Mouse (Mus musculus) left cerebral cortex, adult 8-10 months (tissue): ENCODE measurements at regions not wholly inside any gene's neighbourhood (a gene's known extent, or its start where the extent isn't known, plus 50 kb on each side); places are given as distances from the start of the nearest gene placed in this dataset.
A peak's percentile ranks its signal among the peaks of the same experiment; 100 is the strongest.

Experiments used
- DNase-seq, 2 experiments: peaks; one replicate each; pipeline ENCODE4 v3.0.0; 2022; ENCODE audit warnings: low spot score in 2 of 2

- no peak for DNase-seq
Observed at GRCm38 (mm10) chr8:126688014-126688413, 94.2 kb upstream of the Irf2bp2 start.

GRCm38 (mm10) chr8:126686827-126687226, 93.0 kb upstream of the Irf2bp2 start:
- DNase-seq = no peak

GRCm38 (mm10) chr8:126685365-126685764, 91.6 kb upstream of the Irf2bp2 start:
- DNase-seq = peak in 1 of 2 experiments; percentile 73

DNA sequence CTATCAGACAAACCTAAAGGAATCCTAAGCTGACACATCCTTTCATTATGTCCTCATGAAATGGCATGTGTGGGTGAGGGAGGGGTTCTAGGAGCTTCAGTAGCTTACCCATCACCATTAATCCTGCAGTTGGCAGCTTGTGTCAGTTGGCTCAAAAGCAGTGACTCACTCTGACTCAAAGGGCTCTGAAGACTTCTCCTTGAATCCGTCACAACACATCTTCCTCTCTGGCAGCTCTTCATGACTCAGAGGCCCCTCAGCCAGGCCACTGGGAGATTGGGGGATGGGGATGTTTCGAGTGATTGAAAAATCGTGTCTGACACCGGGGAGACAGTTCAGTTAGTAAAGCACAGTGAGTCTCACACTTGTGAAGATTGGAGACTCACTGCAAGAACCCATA, 90.2 kb upstream of the Irf2bp2 start:
- no peak for DNase-seq

DNA sequence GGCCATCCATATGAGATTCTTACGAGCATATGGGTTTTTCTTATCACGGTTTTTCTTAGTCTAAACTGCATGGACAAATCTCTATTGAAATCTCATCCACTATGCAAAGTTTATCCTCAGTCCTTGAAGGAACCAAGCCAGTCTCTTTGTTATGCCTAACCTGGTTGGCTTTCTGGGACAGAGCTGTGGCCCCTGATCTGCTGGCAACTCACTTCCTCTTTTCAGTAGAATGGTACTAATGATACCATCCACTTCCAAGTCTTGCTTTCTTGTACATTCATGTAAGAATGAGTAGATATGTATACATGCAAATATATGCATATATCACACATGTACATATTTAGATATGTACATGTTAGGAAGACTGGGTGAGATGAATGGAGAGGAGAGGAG, 89.8 kb upstream of the Irf2bp2 start:
- DNase-seq = no peak

DNA sequence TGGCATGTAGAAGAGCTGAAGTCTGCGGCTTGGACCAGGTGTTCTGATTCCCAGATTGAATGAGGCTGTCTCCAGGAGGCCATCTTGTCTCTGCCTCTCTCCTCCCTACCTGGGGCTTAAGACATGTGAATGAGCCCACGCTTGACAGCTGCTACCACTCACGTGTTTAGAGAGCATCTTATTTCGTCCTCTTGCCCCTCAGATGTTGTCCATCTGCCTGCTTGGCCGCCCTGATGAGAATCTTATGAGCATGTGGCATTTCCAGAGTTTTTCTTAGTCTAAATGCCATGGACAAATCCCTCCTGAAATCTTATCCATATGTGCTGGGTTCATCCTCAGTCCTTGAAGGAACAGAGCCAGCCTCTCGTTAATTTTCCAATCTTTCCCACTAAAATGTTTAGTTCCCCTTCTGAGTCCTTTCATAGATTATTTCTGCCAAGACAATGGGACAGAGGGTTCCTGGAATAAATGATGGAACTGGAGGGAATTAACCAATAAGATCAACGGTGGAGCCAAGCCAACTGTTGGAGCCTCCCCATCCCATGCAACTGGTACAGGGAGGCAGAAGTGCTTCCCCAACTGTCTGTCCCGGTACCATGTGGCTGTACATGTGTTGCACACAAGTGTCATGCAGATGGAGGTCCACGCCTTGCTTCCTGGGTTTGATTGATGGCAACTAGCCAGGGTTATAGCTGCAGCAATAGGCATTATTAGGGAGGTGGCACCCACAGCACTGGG, 89.2 kb upstream of the Irf2bp2 start:
- no peak for DNase-seq

DNA sequence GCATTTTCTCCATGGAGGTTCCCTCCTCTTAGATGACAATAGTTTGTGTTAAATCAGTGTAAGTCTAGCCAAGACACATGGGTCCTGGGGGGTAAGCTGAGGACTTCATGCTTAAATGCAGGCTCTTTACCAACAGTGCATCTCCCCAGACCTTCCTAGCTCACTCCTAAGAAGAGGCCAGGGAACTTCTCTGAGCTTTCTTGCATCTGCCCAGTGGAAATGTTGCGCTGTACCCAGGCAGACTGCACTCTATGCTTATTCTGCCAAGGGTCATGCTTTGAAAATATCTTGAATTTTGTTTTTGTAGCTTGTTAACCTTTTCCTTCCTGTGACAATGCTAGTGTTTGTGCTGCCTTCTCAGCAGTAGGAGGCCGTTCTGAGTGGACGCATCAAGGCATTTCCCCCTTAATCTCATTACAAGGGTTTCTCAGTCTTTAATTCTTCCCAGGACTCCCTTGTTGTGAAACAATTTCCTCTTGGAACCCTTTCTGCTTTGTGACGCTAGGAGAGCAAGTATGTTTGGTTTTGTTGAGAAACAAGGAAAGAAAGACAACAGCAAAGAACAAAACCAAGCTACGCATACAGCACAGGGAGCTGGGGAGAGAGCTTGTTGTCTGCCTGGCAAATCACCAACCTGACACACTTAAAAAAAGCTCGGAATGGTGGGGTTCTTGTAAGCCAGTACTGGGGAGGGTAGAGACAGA, 88.3 kb upstream of the Irf2bp2 start:
- DNase-seq = no peak

DNA sequence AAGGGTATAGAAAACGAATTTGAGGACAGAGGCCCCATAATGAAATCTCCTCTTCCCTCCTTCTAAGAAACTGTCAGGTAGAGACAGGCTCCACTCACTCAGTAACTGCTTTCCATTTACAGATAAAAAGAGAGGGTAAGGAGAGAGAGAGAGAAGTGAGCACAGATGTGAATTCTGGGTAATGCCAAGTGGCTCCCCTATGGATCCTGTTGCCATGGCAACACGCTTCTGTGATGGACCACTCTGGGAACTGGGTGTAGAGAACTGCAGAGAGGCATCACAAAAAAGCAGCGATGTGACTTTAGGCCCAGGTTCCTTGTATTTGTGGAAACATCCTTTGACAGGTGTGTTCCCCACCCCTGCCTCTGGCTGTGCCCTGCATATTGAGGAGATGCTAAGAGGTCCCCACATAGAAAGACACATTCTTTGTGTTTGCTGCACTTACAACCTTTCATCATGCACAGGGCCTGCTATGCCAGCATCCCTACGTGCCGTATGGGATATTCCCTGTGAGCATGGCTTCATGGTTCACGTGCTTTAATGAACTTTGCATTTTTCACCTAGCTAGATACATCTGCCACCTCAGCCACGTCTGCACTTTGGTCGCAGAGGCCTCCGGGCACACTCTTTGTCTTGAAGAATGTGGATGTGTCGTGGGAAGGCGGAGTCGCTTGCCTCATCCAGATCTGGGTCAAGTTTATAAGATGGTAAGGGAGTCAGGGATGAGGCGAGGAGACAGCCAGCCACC, 84.4 kb upstream of the Irf2bp2 start:
- DNase-seq = no peak

DNA sequence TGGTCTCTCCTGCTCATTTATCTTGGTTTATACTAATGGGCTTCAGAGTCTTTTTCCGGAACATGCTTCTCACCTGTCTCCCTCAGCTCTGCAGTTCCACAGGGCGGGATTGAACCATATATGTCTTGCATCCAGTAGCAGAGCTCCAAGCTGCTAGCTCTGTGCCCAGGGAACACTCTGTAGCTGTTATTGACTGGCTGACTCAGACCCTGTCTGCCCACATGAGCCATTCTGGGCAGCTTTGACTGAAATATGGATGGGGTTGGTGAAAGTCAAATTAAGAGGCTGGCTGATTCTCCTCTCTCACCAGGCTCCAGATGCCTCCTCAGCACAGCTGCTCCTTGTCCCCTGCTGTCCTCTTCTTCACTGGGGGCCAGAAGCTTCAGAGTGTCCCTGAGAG, 81.4 kb upstream of the Irf2bp2 start:
- peak in 1 of 2 experiments; percentile 64 for DNase-seq

- DNase-seq = no peak
Observed at GRCm38 (mm10) chr8:126673038-126673740, 79.4 kb upstream of the Irf2bp2 start.

DNA sequence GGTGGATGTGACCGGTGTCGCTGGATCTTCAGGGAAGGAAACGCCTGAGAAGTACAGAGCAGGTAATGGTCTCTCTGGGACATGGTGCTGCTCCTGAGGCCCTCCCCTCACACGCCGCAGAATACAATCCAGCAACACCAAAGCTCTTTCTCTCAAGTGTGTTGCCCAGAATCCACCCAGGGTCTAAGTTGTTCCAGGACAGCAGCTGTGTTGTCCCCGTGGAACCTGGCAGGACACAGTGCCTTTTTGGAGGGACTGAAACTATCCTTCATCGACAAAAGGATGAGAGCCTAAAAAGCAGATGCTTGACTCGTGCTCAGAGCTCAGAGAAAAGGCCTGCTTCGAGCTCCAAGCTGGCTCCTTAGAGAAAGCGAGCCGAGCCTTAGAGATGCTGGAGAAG, 77.8 kb upstream of the Irf2bp2 start:
- DNase-seq = no peak

- DNase-seq = no peak
Observed at GRCm38 (mm10) chr8:126669919-126670318, 76.1 kb upstream of the Irf2bp2 start.

DNA sequence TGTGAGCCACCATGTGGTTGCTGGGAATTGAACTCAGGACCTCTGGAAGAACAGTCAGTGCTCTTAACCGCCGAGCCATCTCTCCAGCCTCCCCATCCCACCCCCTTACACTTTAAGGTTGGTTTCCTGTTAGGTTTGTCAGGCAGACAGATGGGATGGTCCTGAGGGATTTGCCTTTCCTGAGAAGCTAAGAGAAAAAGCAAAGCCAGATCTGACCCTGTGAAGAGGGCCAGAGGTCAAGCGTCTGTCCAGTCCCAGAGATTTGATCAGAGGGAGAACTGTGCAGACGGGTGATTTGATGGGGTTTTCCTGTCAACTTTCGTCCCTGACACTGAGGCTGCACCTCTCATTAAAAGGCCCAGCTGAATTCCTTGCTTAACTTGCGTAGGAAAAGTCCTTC, 75.4 kb upstream of the Irf2bp2 start:
- no peak for DNase-seq

GRCm38 (mm10) chr8:126668657-126669025, 74.9 kb upstream of the Irf2bp2 start:
- DNase-seq = no peak

DNA sequence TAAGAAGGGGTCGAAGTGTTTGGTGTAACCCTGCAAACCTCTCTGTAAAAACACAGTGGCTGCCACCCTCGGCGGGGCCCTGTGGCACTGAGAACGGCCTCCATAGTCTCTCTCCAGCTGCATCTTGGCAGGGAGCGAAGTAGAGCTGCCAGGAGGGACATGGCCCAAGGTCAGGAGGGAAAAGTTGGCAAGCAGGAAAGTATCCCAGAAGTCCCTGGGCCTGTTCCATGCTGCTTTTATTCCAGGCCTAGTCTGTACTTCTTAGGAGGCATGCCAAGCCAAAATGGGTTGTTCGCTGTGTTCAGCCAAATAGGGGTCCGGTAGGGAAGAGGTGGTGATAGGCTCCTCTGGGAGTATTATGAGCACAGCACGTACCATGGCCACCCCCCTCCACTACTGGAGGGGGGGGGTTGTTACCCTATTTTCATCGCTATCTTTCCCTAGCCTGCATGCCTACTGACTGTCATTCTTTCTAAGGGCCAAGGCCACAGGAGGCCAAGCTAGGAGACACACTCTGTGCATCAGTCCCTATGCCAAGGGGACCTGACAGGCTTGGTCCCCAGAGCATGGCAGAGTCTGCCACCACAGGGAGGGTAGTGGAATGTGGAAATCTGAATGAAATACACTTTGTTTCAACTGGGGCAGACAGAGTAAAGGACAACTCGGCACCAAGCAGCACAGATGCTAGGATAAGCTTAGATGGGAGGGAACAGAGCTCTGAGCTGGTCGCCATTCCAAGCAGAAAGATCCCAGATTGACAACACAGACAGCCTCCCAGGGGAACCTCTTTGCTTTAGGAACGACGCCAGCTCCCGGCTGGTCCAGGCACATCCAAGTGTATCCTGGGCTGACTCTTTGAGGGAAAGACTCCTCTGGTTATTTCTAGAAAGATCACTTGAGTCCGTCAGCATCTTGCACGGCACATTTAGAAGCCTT, 74.2 kb upstream of the Irf2bp2 start:
- peak; percentile 61 to 83 for DNase-seq

DNA sequence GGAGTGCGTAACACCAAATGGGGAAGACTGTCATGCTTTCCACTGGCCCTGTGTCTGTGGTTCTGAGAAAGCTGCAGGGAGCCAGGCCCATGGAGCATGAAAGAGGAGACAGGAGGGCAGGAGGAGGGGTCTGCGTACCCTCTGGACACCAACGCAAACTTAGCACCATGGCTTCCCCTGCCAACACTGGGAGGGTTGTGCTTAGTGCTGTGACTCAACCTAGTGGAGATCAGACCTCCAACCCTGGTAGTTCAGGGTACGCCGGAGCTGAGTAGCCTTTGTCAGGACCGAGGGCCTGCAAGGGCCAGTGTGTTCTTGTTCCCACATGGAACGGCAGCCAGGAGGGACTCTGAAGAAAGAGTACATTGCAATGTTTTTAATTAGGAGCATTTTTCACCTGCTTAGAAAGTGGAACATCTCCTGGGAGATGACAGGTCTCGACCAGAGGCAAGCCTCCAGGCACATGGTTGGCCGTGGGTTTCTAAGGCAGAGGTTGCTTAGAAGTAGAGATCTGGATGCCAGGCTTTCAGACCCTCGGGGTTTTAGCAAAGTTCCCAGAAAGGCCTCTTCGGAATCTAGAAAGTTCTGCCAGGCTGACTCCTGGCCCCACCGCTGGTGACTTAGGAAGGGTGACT, 73.4 kb upstream of the Irf2bp2 start:
- no peak for DNase-seq

GRCm38 (mm10) chr8:126666327-126667085, 72.7 kb upstream of the Irf2bp2 start:
- DNase-seq = peak; percentile 98 to 100

GRCm38 (mm10) chr8:126665581-126666241, 71.9 kb upstream of the Irf2bp2 start:
- DNase-seq = peak; percentile 59 to 73

DNA sequence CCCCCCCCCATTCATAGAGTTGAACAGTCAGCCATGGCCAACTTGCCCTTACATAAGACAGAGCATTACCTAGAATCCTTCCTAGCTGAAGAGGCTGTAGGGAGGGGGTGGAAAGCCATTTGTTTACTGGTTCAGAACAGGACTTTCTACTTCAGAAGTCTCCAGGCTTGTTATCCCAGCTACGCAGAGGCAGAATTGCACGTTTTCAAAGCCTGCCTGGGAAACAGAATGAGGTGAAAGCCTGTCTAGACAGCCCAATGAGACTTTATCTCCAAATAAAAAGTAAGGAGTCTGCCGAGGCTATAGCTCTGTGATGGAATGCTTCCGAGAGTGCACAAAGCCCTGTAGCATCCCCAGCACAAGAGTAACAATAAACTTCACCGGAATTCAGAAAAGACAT, 71.1 kb upstream of the Irf2bp2 start:
- DNase-seq = no peak
